Mouse (Mus musculus): ENCODE data around the gene Sdha.

GRCm38 (mm10) chr13:74399298-74399839 is 49.3 kb upstream of the Sdha start, which contains the start of gene Ftl1-ps1:
- TF ChIP-seq CTCF (IDR thresholded peaks at IDR 0.05; ENCODE audit: borderline replicate concordance, insufficient read depth, low read depth, low read length) (no peak), POLR2A (IDR thresholded peaks at IDR 0.05; ENCODE audit: borderline replicate concordance, insufficient read depth, low read length) (no peak)

Data from cerebellum, adult 2 months (tissue).